Mouse (Mus musculus): ENCODE measurements at regions not wholly inside any gene's neighbourhood (a gene's known extent, or its start where the extent isn't known, plus 50 kb on each side); places are given as distances from the start of the nearest gene placed in this dataset.

DNA sequence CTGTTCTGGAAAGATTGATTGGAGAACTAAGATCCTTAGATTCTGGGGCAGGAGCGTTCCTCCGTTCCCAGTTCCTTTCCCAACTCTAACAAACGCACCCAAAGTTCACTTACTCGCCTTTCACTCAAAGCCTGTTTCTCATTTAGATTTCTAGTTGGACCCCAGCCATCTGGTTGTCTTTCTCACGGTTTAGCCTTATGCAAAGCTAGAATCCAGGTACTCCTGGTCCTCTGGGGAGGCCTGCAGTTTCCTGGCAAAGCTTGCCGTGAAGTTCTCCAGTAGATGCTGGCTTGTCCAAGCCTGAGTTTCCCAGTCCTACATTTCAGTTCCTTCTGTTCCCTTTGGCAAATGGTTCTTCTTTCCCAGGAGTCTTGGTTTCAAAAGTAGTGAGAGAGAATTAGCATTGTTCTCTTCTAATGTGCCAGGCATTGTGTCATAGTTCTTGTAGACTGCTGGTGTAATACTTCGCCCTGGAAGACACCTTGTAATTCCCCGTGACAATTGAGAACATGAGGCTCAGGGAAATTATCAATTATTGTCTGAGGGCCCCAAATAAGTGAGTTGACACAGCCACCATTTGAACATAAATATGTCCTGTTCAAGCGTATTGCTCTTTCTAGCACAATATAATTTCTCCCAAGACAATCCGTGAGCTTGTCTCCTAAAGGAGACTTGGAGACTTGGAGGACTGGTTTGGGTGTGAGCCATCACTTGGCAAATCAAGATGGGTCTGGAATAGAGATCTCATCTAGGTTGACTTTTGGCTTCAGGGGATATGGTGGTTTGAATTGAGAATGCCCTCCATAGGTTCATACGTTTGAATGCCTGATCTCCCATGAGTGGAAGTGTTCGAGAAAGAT is 126.0 kb downstream of the Mtx2 start:
- no peak overlapping the region for H3K9ac ChIP-seq (ENCODE audit: control insufficient read depth, low read depth, low read length, poor library complexity, severe bottlenecking)
- DNase-seq (ENCODE audit: low read depth, low spot score), result no peak
- H3K9me3 ChIP-seq (replicated peaks; ENCODE audit: insufficient read depth, low read length), result no peaks in the 10 kb centered on the region
- TF ChIP-seq MAX (IDR thresholded peaks at IDR 0.05; ENCODE audit: low read length), result no peak
- TF ChIP-seq RAD21 (IDR thresholded peaks at IDR 0.05; ENCODE audit: low read depth, low read length), result no peak
- no peak for TF ChIP-seq MYB (IDR thresholded peaks at IDR 0.05; ENCODE audit: low read depth, low read length)
- no peak for TF ChIP-seq NRF1 (IDR thresholded peaks at IDR 0.05; ENCODE audit: insufficient read depth, low read depth, low read length, poor library complexity, severe bottlenecking)
- TF ChIP-seq TBP (IDR thresholded peaks at IDR 0.05; ENCODE audit: low read depth, low read length), result no peak
- no peak for TF ChIP-seq EP300 (IDR thresholded peaks at IDR 0.05; ENCODE audit: low read depth in 1 of 2, low read length in 2 of 2)
- no peak for TF ChIP-seq MAFK (IDR thresholded peaks at IDR 0.05; ENCODE audit: borderline replicate concordance, low read depth, low read length)
- TF ChIP-seq POLR2AphosphoS2 (IDR thresholded peaks at IDR 0.05; ENCODE audit: low read length), result no peak
- no peak for TF ChIP-seq BHLHE40 (IDR thresholded peaks at IDR 0.05; ENCODE audit: borderline replicate concordance, low read depth, low read length)
- TF ChIP-seq JUND (IDR thresholded peaks at IDR 0.05; ENCODE audit: low read depth, low read length), result no peak
- TF ChIP-seq GATA1 (IDR thresholded peaks at IDR 0.05; ENCODE audit: low read depth, low read length), result no peak
- no peak for TF ChIP-seq MXI1 (IDR thresholded peaks at IDR 0.05; ENCODE audit: low read depth, low read length)
- TF ChIP-seq POLR2AphosphoS5 (IDR thresholded peaks at IDR 0.05; ENCODE audit: borderline replicate concordance, low read depth, low read length), result no peak
- no peak for TF ChIP-seq SIN3A (IDR thresholded peaks at IDR 0.05; ENCODE audit: low read length)
- TF ChIP-seq RCOR1 (IDR thresholded peaks at IDR 0.05; ENCODE audit: low read depth, low read length), result no peak
- TF ChIP-seq USF1 (IDR thresholded peaks at IDR 0.05; ENCODE audit: low read depth, low read length), result no peak
- TF ChIP-seq MYC (IDR thresholded peaks at IDR 0.05; ENCODE audit: low read depth, low read length), result no peak
- no peak overlapping the region for H3K4me3 ChIP-seq (ENCODE audit: control insufficient read depth in 1 of 2, insufficient read depth in 1 of 2, low read depth in 2 of 2, low read length in 2 of 2)
- H3K27me3 ChIP-seq (ENCODE audit: control insufficient read depth in 1 of 2, insufficient read depth in 2 of 2, low read length in 2 of 2), result peaks cover 0 to 5% of the 10 kb centered on the region in 2 experiments; a peak in 2 of 4 replicates
- no peaks in the 10 kb centered on the region for H3K79me2 ChIP-seq (ENCODE audit: control insufficient read depth, insufficient read depth, low read length, poor library complexity)
- H3K27ac ChIP-seq (ENCODE audit: control insufficient read depth, low read depth, low read length), result no peak overlapping the region
- H3K4me1 ChIP-seq (ENCODE audit: control insufficient read depth in 1 of 2, insufficient read depth in 2 of 2, low read length in 2 of 2), result no peaks in the 10 kb centered on the region
- H3K36me3 ChIP-seq (ENCODE audit: control insufficient read depth in 1 of 2, insufficient read depth in 2 of 2, low read length in 2 of 2), result no peaks in the 10 kb centered on the region

DNA sequence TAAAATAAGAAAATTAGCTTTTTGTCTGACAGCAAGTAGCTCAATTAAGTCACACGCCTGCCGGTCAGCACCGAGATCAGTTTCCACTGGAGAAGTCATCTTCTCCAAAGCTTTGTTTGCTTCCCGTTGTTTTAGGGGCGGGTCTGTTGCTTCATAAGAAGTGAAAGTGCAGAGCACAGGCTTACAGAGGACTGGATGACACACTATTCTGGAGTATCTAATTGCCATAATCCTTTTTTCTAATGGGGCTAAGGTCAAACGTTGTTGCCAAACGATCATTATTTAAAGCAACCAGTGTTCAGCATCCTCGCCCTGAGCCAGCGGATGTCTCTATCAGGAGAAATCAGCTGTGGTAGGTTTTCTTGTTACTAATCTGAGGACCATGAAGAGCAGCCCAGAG is 128.5 kb downstream of the Mtx2 start:
- no peaks in the 10 kb centered on the region for H3K79me2 ChIP-seq (ENCODE audit: control insufficient read depth, insufficient read depth, low read length, poor library complexity)
- no peaks in the 10 kb centered on the region for H3K4me1 ChIP-seq (ENCODE audit: control insufficient read depth in 1 of 2, insufficient read depth in 2 of 2, low read length in 2 of 2)
- no peak overlapping the region for H3K9ac ChIP-seq (ENCODE audit: control insufficient read depth, low read depth, low read length, poor library complexity, severe bottlenecking)
- H3K27ac ChIP-seq (ENCODE audit: control insufficient read depth, low read depth, low read length), result no peak overlapping the region
- H3K36me3 ChIP-seq (ENCODE audit: control insufficient read depth in 1 of 2, insufficient read depth in 2 of 2, low read length in 2 of 2), result no peaks in the 10 kb centered on the region
- no peaks in the 10 kb centered on the region for H3K9me3 ChIP-seq (replicated peaks; ENCODE audit: insufficient read depth, low read length)
- DNase-seq (ENCODE audit: low read depth, low spot score), result no peak
- H3K27me3 ChIP-seq (ENCODE audit: control insufficient read depth in 1 of 2, insufficient read depth in 2 of 2, low read length in 2 of 2), result peaks cover 0 to 1% of the 10 kb centered on the region in 2 experiments; a peak in 2 of 4 replicates
- TF ChIP-seq JUND (IDR thresholded peaks at IDR 0.05; ENCODE audit: low read depth, low read length) (no peak), MEF2A (IDR thresholded peaks at IDR 0.05; ENCODE audit: extremely low read depth, insufficient replicate concordance, low read depth, low read length, poor library complexity, severe bottlenecking) (no peak), USF1 (IDR thresholded peaks at IDR 0.05; ENCODE audit: low read depth, low read length) (no peak)
- H3K4me3 ChIP-seq (ENCODE audit: control insufficient read depth in 1 of 2, insufficient read depth in 1 of 2, low read depth in 2 of 2, low read length in 2 of 2), result no peak overlapping the region

All from MEL (cell line).